Mouse (Mus musculus) thymus, postnatal 25 days (tissue): Measurements from ENCODE around the gene Plp2.
A peak's percentile ranks its signal among the peaks of the same experiment; 100 is the strongest.

Experiments
- DNase-seq: peaks from one replicate; pipeline ENCODE4 v3.0.0; 2022

Gene Plp2

DNA sequence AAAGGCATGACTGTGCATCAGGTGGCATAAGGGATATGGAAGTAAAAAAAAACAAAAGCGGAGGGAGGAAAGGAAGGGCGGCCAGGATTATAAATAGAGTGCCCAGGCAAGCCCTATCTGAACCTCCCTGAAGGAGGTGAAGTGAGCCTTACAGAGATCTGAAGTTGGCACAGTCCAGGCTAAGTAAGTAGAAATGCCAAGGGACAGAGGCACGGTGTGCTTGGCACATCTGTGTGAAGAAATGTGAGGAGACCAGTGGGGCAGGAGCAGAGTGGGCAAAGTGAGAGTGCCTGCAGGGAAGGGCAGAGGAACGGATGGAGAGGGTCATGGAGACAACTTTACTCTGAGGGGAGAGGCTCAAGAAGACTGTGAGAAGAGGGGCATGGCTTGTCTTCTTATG, 10.1 kb downstream of the Plp2 start:
- DNase-seq: no peak

DNA sequence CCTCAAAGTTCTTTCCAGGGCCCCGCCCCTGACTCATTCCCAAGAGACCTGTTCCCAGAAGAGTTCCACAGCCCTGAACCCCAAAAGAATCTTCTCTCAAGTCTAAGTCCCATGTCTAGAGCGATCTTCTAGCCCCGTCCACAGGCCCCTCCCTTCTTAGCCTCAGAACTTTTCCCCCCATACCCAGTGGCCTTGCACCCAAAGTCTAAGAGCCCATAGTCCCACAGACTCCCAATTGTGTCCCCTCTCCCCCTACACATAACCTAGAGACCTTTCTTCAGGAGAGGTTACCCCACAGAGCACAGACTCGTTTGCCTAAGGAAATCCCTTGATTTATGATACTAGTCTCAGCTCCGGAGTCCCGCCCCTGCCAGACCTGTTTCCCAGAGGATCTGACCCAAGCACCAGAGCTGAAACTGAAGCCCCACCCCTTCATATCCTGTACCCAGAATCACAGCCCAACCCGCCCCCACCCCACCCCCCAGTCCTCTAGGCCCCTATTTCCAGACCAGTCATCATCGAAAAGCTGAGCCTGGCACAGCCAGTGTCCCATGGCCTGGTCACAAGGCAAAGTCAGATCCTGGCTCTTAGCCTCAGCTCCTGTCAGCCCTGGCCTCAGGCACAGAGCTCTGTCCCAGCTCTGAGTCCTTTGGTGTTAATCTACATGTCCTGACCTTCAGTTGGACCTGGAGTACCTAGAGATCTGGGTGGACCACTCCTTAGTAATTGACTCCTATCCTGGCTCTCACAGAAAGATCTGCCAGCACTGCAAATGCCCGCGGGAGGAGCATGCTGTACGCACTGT, 12.2 kb downstream of the Plp2 start:
- no peak for DNase-seq

DNA sequence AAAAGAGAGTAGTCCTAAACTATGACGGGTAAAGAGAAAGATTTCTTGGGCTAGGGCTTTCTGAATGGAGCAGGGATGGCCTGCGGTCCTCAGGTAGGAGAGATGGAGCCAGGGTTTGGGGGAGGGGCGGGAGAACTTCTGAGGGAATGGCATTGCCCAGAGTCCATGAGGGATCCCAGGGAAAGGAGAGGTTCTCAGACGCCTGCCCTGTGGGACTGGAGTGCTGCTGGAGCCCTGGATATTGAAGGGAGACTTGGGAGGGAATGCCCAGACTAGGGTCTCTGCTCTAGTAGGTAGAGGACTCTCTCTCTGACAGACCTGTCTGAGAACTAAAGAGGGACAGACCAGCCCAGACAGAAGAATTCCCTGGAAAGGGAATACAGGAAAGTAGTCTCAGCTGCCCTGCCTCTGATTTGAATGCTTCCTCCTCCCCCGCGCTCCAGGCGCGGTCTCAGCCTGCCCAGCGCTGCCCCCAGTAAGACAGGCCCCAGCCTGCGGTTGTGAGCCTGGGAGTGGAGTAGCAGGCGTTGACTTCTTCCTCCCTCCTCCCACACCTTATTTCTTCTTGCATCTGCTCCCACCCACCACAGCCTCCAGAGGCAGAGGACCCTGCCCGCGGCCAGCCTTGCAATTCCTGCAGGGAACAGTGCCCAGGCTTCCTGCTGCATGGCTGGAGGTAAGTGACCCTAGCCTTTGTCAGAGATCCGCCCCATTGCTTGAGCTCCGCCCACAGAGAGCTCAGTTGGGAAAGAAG, 13.0 kb downstream of the Plp2 start:
- DNase-seq: no peak

DNA sequence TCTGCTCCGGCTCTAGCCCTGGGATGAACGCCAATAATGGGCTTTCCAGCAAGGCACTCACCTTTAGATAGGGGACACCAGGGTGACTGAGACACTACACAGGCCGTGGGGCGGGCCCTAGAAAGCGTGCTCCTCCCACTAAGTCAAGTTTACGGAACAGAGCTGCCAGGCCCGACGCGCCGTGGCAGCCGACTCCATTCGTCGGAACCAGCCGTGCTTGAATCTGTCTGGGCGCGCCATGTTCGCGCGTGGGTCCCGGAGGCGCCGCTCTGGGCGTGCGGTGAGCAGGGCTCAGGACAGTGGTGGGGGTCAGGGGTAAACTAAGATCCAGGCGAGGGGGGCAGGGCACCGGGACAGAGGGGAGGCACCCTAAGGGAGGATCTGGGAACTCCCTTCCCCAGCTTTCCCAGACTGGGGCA, 14.0 kb downstream of the Plp2 start, which contains the start of gene Prickle3:
Gene Prickle3, plus strand, starts transcription at position 40 of the 419 bp plus-strand sequence.
- peak; percentile 41 for DNase-seq

DNA sequence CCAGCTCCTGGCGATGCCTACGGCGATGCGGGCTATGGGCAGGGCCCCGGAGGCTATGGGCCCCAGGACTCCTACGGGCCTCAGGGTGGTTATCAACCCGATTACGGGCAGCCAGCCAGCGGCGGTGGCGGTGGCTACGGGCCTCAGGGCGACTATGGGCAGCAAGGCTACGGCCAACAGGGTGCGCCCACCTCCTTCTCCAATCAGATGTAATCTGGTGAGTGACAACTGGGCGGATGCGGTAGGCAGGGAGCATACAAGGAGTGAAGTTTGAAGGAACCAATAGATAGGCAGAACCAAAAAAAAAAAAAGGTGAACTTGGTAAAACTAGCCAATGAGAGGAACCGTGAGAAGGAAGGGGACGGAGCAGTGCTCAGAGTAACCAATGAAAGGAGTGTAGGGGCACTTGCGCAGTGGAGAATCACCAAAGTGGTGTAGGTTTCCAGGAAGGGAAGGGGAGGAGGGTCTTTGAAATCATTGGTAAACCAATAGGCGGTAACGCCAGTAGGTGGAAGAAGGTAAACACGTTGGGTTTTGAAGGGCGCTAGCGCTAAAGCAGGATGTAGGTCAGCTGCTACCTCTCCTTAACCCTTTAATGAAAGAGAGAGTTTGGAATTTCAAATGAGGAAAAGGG, 22.4 kb downstream of the Plp2 start:
- peak; percentile 79 for DNase-seq

DNA sequence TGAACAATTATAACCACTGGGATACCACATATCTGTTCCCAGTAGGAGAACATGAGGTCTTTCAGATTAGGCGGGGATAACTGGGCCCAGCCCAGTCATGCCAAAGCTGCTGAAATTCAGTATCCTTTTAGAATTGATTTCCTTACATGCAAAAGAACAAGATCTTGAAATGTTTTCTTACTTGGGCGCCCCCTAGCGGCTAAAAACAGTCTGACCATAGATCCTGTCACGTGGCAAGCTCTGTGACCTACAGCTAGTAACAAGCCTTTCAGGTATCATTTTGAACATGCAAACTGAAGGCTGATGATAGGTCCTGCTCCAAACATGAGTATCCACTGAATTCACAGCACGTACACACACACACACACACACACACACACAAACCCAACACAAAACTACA, 25.8 kb downstream of the Plp2 start:
- peak; percentile 81 for DNase-seq

DNA sequence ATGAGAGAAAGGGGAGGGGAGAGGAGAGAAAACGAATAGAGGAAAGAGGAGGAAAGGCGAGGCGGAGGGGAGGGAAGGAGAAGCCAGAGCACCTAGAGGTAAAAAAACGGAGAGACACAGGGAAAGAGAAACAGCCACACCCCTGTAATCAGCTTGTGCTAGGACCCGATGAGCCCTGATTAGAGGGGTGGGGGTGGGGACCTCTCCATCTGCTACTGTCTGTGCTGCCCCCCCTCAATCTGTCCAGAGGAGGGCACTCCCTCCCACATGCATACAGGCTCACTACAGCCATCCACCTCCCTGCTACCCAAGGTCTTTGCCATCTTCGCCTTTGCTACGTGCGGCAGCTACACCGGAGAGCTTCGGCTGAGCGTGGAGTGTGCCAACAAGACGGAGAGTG, 30.4 kb downstream of the Plp2 start:
- DNase-seq: no peak

DNA sequence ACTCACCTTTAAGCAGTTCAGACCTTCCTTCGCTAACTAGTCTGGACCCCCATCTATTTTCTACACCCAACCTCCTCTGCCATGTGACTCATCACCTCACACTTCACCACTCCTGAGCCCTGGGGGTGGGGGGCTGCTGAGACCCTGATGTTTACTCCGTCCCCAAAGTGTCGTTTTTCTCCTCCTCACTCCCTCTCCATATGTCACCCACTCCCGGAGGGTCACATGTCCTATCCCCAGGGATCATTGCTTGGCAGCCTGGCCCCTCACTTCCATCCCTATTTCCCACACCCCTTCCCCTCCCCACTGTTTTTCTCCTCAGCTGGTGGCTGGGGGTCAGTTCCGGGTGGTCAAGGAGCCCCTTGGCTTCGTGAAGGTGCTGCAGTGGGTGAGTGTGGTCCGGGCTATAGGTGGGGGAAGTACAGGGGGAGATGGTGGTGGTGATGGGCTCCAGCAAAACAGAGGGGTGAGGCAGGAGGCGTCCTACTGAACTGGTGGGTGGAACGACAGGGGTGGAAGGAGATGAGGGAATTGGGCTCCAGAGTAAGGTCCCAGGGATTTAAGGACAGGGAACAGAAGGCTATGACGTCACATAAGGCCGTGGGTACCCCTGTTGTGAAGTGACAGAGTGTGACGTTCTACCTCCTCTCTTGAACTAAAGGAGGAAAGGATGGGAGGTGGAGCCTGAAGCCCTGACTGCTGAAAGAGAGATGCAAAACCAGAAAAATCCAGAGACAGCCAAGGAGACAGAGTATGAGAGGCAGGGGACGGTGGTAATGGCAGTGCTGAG, 31.5 kb downstream of the Plp2 start:
- no peak for DNase-seq

DNA sequence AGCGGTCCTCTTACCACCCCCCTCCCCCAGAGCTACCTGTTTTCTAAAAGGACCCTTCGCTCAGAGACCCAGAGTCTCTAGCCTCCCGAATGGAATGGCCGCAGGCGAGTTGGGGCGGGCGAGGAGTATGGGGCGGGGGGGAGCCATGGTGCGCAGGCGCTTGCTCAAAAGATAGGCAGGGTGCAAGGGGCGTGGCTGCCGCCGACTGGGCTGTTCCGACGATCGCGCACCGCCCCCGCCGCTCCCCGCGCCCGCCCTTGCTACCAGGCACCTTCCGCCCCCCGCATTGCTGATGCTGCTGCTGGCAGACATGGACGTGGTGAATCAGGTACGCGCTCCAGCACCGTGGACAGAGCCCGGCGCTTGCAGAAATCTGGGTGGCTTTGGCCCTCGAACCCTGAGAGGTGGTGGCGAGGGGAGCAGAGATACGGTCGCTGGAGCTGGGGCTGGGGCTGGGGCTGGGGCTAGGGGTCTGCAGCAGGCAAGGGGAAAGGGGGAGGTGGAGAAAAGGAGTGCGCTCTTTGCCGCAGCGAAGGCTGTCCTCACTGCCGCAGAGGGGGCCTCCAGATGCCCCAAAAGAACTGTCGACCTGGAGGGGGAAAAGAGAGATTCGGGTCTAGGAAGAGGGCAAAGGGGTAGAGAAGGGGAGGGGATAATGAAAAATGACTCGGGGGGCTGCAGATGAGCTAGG, 32.6 kb downstream of the Plp2 start, which contains the start of gene Syp:
Gene Syp, plus strand, starts transcription at position 71 of the 691 bp plus-strand sequence.
- peak; percentile 90 for DNase-seq

DNA sequence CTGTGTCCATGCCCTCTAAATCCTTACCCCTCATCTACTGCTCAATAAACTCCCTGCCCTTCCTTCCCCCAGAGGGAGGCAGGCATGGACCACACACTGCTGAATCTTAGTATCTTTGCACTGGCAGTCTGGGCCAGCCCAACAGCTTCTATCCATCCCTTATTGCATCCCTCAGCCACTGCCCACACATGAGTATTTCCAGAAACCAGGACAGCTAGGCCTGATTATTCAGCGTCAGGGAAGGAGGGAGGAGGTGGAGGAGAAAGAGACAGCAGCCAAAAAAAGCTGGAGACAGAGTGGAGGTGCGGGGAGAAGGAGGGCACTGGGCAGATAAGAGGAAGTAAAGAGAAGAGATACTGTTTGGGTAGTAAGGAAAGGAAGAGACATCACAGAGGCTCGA, 36.1 kb downstream of the Plp2 start:
- DNase-seq: no peak

DNA sequence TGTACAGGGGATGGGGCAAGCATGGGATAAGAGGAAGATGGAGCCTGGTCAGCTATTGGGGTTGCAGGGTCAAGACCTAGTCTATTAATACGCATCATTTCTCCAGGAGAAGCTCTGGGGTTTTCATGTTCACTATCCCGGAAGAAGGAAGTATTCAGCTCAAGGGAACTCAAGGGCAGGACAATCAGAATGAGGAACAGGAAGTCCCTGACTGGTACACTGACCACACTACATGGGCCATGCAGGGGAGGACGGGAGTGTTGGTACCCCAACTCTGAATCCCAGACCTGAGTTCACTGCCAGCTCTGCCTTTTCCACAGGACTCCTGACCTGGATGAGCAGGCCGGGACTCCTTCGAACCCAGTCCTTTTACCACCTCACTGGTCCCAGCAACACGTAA, 38.6 kb downstream of the Plp2 start:
- DNase-seq: no peak
